Mouse (Mus musculus) liver, embryonic 14.5 days (tissue): ENCODE data around the gene Rab26.

Experiments
- CTCF ChIP-seq: IDR thresholded peaks from 2 replicates; pipeline ENCODE4 v1.5.1; 2016; ENCODE audit warnings: antibody characterized with exemption, low read depth, control low read depth
- EP300 ChIP-seq: IDR thresholded peaks from 2 replicates; pipeline ENCODE4 v1.6.1; 2016; ENCODE audit warnings: antibody characterized with exemption, low read depth

DNA sequence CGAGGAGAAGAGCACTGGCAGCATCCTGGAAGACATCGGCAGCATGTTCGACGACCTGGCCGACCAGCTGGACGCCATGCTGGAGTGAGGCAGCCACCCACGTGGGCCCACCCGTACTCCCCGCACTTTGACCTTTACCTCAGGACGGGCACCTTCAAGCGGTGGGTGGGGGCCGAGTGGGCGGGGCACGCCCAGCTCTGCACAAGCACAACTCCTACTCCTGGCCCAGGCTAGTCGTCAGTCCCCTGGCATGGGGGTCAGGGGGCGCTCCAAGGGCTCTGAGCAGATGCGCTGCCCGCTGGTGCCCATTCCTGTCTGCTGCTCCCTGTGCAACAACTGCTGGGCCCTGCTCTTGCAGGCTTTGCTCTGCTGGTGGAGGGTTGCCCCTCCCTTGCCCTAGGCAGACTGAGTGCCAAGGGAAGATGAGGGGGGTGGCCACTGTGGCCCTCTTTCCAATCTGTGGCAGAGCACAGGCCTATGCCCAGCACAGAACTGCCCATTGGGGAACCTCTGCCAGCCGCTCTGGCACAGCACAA, 26.8 kb downstream of the Rab26 start:
- TF ChIP-seq EP300 (no peak), CTCF (no peak)
